Mouse (Mus musculus) hindbrain, postnatal 0 days (tissue): ENCODE measurements around the gene Kcnj11. TPM values are rescaled to one million over a fixed set of nuclear protein-coding genes. Genes with fewer than 3 reads are reported as not detected.

Experiments
- ATAC-seq: fragments of 200-750 bp; cut with Nextera tagmentation; 2 replicates; pipeline ENCODE4 v1.8.0; 2017; ENCODE audit warnings: mild to moderate bottlenecking, moderate TSS enrichment, moderate library complexity
- DNase-seq: peaks from one replicate; pipeline ENCODE4 v3.0.0-alpha.2; 2015; ENCODE audit warnings: low spot score
- H3K27ac ChIP-seq: fragments of 300-500 bp; sonication (generic); 2 replicates; pipeline ENCODE4 v1.5.1; 2014; ENCODE audit warnings: mild to moderate bottlenecking
- H3K27me3 ChIP-seq: fragments of 300-500 bp; sonication (generic); 2 replicates; pipeline ENCODE4 v1.6.1; 2014; ENCODE audit warnings: low read length, mixed read lengths; ENCODE audit not compliant: insufficient read depth
- H3K36me3 ChIP-seq: fragments of 300-500 bp; sonication (generic); 2 replicates; pipeline ENCODE4 v1.6.1; 2014; ENCODE audit warnings: low read length, mixed read lengths; ENCODE audit not compliant: insufficient read depth
- H3K4me1 ChIP-seq: fragments of 300-500 bp; sonication (generic); 2 replicates; pipeline ENCODE4 v1.6.1; 2014; ENCODE audit warnings: antibody characterized with exemption, low read length, mixed read lengths; ENCODE audit not compliant: insufficient read depth
- H3K4me2 ChIP-seq: fragments of 300-500 bp; sonication (generic); 2 replicates; pipeline ENCODE4 v1.6.1; 2014; ENCODE audit warnings: low read depth, mild to moderate bottlenecking, low read length, moderate library complexity, mixed read lengths
- H3K4me3 ChIP-seq: fragments of 300-500 bp; sonication (generic); 2 replicates; pipeline ENCODE4 v1.5.1; 2014; ENCODE audit warnings: low read length
- H3K9ac ChIP-seq: fragments of 300-500 bp; sonication (generic); replicated peaks from 2 replicates; pipeline ENCODE4 v1.6.1; 2014; ENCODE audit warnings: mild to moderate bottlenecking, low read length, moderate library complexity, mixed read lengths
- H3K9me3 ChIP-seq: fragments of 300-500 bp; sonication (generic); 2 replicates; pipeline ENCODE4 v1.6.1; 2016; ENCODE audit warnings: low read length, mixed read lengths
- CTCF ChIP-seq: IDR thresholded peaks from 2 replicates; pipeline ENCODE4 v1.5.1; 2016; ENCODE audit warnings: antibody characterized with exemption, control low read depth, low read depth
- WGBS: fragments of 180-500 bp; shearing (Covaris S2); extraction: QIAGEN DNeasy Blood & Tissue Kit; methylation state at CpG from one replicate; pipeline ENCODE4 v1.1.7; 2014; 5-methylcytosine and 5-hydroxymethylcytosine counted together
- polyA plus RNA-seq: library from polyadenylated mRNA; unstranded; fragments of >200 nt; fragmentation: Nextera tagmentation; extraction: Ambion mirVana; gene quantifications from 2 replicates; pipeline ENCODE4 v1.2.1, GENCODE M21; 2015
- total RNA-seq: library from RNA; depleted of rRNA; stranded (reverse); fragments of >200 nt; gene quantifications from 2 replicates; pipeline ENCODE4 v1.2.3, GENCODE M21; 2014

Kcnj11 gene
- total and polyA plus RNA-seq, 2 experiments from 2014 or later, result 3.0 to 18.7 TPM

DNA sequence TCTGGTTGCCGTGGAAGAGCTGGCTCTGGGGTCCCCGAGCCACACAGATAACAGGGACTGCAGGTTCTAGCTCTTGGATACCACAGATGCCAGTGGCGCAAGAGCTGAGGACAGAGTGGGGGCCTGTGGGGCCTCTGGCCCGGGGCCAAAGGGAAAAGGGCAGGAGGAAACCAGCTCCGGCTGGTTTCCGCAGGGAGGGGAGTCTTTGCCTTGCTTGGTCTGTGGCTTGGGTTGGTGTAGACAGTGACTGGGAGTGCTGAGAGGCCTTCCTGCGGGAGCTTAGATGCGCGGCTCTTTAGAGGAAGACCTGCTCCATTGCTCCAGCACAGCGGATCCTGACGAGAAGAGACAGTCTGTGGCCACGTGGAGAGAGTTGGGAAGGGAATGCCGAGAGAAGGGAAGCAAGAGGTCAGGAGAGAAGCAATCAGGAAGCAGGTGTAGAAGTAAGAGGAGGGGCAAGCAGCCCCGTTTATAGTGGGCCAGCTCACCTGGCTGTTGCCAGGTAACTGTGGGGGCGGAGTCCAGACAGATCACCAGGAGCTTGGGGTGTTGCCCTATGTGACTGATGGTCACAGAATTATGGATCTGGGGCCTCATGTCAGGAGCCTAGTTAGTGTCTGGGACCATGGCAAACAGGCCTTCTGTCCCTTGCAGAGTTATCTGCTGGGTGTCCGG is 15.6 kb downstream of the Kcnj11 start:
- Histone ChIP-seq H3K4me1 (no peaks in the 10 kb centered on the region), H3K9ac (no peak overlapping the region), H3K4me3 (no peak overlapping the region), H3K9me3 (no peaks in the 10 kb centered on the region), H3K36me3 (peaks cover 41% of the 10 kb centered on the region), H3K4me2 (no peak overlapping the region), H3K27me3 (no peaks in the 10 kb centered on the region), H3K27ac (no peak overlapping the region)
- 67% methylated on average over 16 of the region's 16 CpGs for WGBS
- no peak for TF ChIP-seq CTCF
- DNase-seq, result peak; percentile 37
- ATAC-seq, result peak; percentile 53

DNA sequence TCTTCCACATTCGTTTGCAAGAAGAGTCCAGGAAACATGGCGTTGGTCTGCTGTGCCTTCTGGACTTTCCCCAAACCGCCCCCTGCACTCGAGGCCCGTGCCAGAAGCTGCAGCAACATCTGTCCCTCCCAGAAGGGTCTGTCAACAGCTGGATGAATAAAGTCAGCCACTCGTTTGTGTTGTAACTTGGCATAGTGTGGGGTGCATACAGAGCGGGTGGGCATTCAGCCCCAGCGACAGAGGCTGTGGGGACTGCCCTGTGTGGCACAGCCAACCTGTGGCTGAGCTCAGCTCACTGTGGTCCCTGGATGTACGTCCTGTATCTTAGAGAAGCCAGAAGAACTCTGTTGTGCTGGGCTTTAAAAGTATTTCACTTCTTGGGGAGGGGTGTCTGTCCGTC is 16.5 kb downstream of the Kcnj11 start:
- 77% methylated on average over 10 of the region's 10 CpGs for WGBS
- H3K4me3 ChIP-seq, result no peak overlapping the region
- H3K4me2 ChIP-seq, result no peak overlapping the region
- no peaks in the 10 kb centered on the region for H3K9me3 ChIP-seq
- no peak overlapping the region for H3K27ac ChIP-seq
- ATAC-seq (no peak), DNase-seq (no peak)
- no peaks in the 10 kb centered on the region for H3K4me1 ChIP-seq
- H3K36me3 ChIP-seq, result peaks cover 51% of the 10 kb centered on the region
- no peaks in the 10 kb centered on the region for H3K27me3 ChIP-seq
- TF ChIP-seq CTCF, result no peak
- no peak overlapping the region for H3K9ac ChIP-seq

DNA sequence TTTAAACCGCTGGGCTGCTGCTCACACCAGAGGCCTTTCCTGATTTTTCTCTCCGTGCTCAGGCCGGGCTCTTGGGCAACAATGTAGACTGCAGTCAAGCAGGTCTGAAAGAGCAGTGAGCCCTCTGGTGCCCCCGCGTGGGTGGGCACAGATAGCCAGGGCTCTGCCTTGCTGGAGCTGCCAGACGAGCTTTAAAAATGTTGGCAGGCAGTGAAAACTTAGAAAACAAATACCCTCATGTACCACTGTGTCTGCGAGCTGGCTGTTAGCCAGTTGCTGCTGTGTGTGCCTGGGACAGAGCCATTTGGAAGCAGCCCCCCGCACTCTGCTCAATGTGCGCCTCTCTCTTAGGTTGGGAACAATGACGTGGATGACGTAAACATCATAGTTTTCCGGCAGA is 22.9 kb downstream of the Kcnj11 start:
- no peak overlapping the region for H3K4me2 ChIP-seq
- no peak overlapping the region for H3K27ac ChIP-seq
- no peak overlapping the region for H3K4me3 ChIP-seq
- H3K9ac ChIP-seq, result no peak overlapping the region
- WGBS, result 52% methylated on average over 12 of the region's 12 CpGs
- DNase-seq, result peak; percentile 56
- peak; percentile 31 for TF ChIP-seq CTCF
- H3K36me3 ChIP-seq, result peaks cover 45% of the 10 kb centered on the region
- H3K4me1 ChIP-seq, result no peaks in the 10 kb centered on the region
- H3K27me3 ChIP-seq, result no peaks in the 10 kb centered on the region
- ATAC-seq, result peak; percentile 68
- no peaks in the 10 kb centered on the region for H3K9me3 ChIP-seq

DNA sequence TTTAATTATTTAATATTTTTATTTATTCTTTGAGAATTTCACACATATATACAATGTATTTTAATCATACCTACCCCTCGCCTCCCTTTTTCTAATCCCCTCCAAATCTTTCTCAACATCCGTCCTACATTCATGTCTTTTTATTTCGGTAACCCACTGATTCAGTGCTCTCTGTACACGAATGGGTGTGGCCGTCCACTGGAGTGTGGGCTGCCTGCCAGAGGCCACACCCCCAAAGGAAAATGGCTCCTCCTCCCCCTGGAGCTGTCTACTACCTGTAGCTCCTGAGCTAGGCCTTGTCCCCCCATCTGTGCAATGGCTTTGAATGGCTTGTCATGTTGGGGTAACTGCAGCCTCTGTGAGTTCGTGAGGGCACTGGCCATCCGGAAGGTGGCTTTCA is 23.7 kb downstream of the Kcnj11 start:
- Histone ChIP-seq H3K4me1 (no peaks in the 10 kb centered on the region), H3K36me3 (peaks cover 41% of the 10 kb centered on the region), H3K27ac (no peak overlapping the region), H3K27me3 (no peaks in the 10 kb centered on the region), H3K4me3 (no peak overlapping the region), H3K4me2 (no peak overlapping the region), H3K9ac (no peak overlapping the region), H3K9me3 (no peaks in the 10 kb centered on the region)
- no peak for ATAC-seq
- WGBS, result 86% methylated on average over 7 of the region's 7 CpGs
- no peak for TF ChIP-seq CTCF
- DNase-seq, result no peak

DNA sequence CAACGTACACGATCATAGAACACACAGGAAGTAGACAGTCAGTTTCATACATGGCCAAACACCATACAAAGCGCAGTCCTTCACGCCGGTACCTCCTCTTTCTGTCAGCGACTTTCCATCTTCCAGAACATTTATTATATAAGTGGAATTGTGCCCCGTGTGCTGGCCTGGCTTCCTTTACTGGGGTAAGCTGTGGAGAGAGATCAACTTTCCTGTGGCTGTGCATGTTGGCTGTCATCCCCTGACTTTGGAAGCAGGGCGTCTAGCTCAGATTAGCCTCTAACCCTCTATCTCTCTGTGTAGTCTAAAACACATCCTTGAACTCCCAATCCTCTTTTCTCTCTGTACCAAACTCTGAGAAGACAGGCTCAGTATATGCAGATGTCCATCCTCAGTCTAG is 31.7 kb downstream of the Kcnj11 start:
- Histone ChIP-seq H3K4me1 (no peaks in the 10 kb centered on the region), H3K4me2 (no peak overlapping the region), H3K27ac (no peak overlapping the region), H3K4me3 (no peak overlapping the region), H3K9me3 (no peaks in the 10 kb centered on the region), H3K27me3 (no peaks in the 10 kb centered on the region), H3K36me3 (peaks cover 48% of the 10 kb centered on the region), H3K9ac (no peak overlapping the region)
- TF ChIP-seq CTCF, result no peak
- 95% methylated on average over 8 of the region's 8 CpGs for WGBS
- DNase-seq, result no peak
- ATAC-seq, result no peak

DNA sequence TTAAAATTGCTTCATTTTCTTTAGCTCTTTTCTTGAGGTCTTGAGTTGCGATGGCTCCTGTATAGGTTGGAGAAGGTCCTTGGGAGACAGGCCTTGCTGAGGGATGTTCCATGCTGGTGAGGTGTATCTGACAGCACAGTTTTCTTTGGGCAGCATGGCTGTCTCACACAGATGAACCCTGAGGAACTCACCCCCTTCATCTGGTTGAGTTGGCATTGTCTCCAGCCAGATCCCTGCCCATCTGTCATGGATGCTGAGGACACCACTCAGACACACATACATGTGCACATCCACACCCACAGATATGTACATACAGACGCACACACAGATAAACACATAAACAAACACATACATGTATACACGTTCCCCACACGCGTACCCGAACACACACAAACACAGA is 37.3 kb downstream of the Kcnj11 start:
- peaks cover 41% of the 10 kb centered on the region for H3K36me3 ChIP-seq
- DNase-seq (no peak), ATAC-seq (no peak)
- no peaks in the 10 kb centered on the region for H3K27me3 ChIP-seq
- WGBS, result 98% methylated on average over 6 of the region's 6 CpGs
- H3K4me3 ChIP-seq, result no peak overlapping the region
- H3K27ac ChIP-seq, result no peak overlapping the region
- no peaks in the 10 kb centered on the region for H3K4me1 ChIP-seq
- no peak overlapping the region for H3K9ac ChIP-seq
- no peak overlapping the region for H3K4me2 ChIP-seq
- no peak for TF ChIP-seq CTCF
- no peaks in the 10 kb centered on the region for H3K9me3 ChIP-seq

DNA sequence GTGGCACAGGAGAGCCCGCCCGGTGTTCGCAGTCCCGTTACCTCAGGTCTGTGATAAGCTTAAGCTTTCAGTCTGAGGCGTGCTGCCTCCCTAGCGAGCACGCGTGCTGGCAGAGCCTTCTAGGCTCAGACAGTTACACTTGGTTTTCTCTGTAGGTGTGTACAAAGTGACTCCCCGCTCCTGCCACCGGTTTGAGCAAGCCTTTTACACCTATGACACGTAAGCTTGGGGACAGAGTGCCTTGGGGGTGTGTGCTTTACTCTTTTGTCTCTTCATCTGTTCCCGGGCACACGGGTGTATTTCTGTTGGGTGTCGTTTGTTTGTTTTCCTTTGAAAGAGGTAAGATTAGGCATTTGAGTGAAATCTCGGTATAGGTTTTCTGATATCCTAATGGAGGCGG is 39.0 kb downstream of the Kcnj11 start:
- Histone ChIP-seq H3K27me3 (no peaks in the 10 kb centered on the region), H3K4me3 (no peak overlapping the region), H3K36me3 (peaks cover 40% of the 10 kb centered on the region), H3K9me3 (no peaks in the 10 kb centered on the region), H3K27ac (no peak overlapping the region), H3K4me2 (no peak overlapping the region), H3K4me1 (no peaks in the 10 kb centered on the region), H3K9ac (no peak overlapping the region)
- DNase-seq (no peak), ATAC-seq (no peak)
- WGBS, result 98% methylated on average over 16 of the region's 16 CpGs
- TF ChIP-seq CTCF, result no peak
